Mouse (Mus musculus) gastrocnemius, adult 18-20 months (tissue): Measurements from ENCODE around the gene Coasy. TPM values are rescaled to one million over a fixed set of nuclear protein-coding genes. Genes with fewer than 3 reads are reported as not detected.

Source experiments
- DNase-seq: peaks from one replicate; pipeline ENCODE4 v3.0.0; 2021; ENCODE audit warnings: low spot score
- long read RNA-seq, 2 experiments: library from polyadenylated mRNA; stranded (forward); transcript quantifications; one replicate each; pipeline ENCODE4 v2.0.0; 2021
- total RNA-seq, 2 experiments: library from RNA; stranded (reverse); gene quantifications; 2 replicates each; pipeline ENCODE4 v1.2.3; 2021

Coasy gene
- total RNA-seq, result 1 to 10 TPM; 7.3 to 7.7 TPM
- long read RNA-seq, experiment 1, transcript Coasy-201 (10 exons, 2,138 nt), result major isoform, 14 of 20 reads
- long read RNA-seq, experiment 1, transcript Coasy-202 (9 exons, 2,386 nt), result minor isoform, 6 of 20 reads
- long read RNA-seq, experiment 1, partial matches to known transcripts, result 0 of 20 reads
- long read RNA-seq, experiment 1, other reads (novel, unspliced or antisense), result 0 of 20 reads
- long read RNA-seq, experiment 2, transcript Coasy-201 (10 exons, 2,138 nt), result major isoform, 10 of 17 reads
- long read RNA-seq, experiment 2, partial matches to known transcripts, result 1 of 17 reads
- long read RNA-seq, experiment 2, other reads (novel, unspliced or antisense), result 3 of 17 reads

DNA sequence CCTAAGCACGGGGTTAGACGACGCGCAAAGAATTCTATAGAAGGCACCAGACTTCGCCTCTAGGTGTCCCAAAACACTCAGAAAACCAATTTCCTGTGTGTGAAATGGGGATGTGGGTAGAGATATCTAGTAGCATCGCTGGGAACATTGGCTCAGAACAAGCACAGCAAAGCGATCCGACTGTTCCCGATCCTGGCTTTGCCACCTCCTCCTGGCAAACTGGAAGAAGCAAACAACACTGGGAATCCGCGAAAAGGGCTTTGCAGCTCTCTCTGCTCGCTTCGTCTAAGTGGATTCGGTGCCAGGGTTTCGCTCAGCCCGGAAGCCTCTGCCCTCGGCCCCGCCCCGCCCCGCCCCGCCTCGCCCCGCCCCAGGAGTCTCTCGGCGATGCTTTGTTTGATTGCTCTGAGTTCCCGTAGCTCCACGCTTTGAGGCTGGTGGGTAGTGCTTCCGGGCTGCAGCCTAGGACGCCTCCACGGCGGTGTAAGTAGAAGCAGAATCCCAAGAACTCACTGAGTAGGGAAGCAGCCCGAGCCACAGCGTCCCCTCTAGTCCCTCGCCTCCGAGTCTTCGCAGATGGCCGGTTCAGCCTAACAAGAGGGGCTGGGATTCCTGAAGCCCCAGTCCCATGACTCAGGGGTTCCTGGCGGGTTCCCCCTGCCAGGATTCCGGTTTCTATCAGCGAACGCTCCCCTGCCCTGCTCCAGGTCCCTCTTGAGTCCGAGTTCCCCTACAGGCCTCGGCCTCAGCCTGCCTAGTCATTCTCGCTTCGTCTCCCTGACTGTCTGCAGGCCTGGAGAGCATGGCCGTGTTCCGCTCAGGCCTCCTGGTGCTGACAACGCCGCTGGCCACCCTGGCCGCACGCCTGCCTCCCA is at the start of gene Coasy:
Gene Coasy (plus strand): TSS at position 358 of the 875 bp plus-strand sequence.
- DNase-seq, result peak; percentile 81

DNA sequence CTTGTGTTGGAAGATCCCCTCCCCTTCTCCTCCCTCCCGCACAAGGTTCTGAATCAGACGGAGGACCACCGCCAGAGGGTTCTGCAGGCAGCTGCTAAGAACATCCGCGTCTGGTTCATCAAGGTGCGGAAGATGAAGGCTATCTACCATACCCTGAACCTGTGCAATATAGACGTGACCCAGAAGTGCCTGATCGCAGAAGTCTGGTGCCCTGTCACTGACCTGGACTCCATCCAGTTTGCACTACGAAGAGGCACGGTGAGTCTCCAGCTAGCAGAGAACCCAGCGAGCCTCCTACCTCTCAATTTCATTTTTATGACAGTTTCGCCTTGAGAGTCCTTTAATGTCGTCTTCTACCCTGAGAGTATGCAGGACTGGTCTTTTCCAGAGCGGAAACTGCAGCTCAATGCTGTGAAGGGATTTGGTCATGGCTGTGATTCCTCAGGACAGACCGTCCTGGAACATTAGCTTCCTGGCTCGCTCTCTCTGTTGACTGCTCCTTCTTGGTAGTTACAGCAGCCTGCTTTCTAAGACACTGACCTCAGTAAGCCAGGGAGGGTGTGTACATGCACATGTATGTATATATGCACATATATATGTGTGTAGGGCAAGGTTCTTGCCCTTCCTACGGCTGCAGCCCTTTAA is 48.4 kb upstream of the Coasy start:
- peak; percentile 60 for DNase-seq

DNA sequence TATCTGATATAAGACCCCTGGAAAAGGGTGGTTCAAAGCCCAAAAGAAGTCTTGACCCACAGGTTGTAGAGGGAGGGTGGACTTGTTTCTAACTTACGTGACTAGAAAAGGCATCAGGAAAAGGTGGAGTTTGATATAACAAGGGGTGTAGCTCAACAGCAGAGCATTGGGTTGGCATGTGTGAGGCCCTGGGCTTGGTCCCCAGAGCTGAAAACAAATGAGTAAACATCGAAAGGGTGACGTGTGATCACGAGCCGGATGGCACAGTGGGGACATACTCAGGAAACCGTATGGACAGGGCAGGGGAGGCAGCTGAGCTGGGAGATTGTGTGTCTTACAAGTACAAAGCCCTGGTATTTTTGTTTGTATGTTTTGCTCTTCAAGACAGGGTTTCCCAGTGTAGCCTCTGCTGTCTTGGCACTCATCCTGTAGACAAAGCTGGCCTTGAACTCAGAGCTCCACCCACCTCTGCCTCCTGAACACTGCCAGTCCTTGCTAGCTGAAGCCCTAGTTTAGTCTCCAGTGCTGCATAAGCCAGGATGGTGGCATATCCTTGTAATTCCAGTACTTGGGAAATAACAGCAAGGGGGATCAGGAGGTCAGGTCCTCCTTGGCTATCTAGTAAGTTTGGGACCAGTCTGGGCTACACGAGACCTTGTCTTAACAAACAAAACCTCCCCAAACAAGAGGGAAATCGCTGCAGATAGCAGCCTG is 47.6 kb upstream of the Coasy start:
- no peak for DNase-seq

DNA sequence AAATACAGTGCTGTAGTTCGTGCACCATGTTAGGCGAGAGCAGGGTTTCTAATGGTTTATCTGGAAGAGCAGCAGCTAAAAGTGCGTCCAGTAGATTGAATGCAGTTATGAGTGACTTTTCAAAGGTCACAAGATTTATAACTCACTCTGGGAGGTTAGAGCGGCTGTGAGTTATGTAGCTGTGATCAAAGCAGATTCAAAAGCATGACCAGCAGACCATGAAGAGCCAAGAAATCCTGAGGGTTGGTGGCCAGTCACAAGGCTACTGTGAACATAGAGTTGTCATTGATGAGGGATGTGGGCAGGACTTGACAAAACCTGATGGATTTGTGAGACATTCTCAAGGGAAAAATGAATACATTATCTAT is 47.1 kb upstream of the Coasy start:
- no peak for DNase-seq

DNA sequence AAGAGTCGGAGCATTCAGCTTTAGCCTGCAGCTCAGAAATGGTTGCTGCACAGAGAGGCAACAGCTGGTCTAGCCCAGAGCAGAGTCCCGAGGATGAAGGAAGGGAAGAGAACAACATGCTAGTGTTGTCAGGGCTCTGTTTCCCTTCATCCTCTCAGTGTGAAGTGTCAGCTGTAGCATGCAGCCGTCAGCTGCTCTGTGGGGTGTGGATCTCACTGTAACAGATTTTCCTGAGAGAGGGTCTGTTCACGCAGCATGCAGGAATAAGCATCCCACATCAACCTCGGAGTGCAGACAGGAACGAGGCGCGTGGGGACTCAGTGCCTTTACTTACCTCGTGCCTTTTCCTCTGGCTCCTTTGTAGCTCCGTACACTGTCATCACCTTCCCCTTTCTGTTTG is 44.6 kb upstream of the Coasy start:
- no peak for DNase-seq

DNA sequence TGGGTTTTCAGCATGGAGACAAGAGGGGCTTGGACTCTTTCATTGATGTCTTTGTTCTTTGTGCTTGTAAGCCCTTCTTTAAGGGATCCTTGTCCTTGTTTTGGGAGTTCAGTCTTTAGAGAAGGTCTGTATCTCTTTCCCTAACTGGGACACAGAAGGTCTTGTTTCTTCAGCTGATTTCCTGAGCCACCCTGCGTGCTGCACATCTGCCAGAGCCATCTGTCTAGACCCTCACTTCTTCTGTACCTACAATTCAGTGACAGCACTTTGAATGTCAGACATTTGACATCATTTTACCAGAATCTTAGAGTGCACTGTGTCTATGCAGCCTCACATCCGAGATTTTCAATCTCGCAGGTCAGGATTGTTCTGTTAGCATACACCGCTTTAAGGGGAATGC is 36.5 kb upstream of the Coasy start:
- no peak for DNase-seq

DNA sequence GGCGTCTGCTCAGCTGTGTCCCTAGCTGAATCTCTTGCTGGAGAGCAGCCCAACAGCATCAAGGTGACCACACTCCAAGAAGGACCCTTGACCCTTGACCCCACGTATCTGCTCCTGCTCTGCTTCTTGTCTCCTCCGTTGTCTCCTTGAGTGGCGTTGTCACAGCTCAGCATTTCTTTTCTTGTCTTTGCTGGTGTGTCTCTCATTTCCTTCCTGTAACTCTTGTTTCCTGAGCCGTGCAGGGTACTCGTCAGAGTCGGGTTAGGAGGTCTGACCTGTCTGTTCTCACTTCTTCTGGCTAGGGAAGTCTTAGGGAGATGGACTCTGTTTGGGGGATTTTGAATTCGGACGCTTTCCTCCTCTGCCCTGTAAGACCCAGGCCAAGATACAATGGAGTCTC is 35.9 kb upstream of the Coasy start:
- no peak for DNase-seq

DNA sequence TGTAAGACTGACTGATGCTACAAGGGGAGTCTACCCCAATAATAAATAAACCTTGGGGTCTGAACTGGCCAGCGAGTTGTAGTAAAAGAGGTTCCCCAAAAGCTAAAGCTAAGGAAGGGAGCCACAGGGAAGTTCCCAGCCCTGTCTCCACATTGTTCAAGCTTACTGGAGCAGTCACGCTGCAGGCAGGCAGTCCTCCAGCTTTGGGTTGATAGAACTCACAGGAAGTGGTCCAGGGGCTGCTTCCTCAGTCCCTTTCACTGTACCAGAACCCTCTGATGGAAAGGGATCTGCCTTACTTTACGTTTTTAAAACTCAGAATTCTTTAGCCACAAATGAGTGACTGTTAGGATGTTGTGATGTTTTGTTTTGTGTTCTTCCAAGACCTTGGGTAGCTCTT is 34.9 kb upstream of the Coasy start:
- DNase-seq, result no peak

DNA sequence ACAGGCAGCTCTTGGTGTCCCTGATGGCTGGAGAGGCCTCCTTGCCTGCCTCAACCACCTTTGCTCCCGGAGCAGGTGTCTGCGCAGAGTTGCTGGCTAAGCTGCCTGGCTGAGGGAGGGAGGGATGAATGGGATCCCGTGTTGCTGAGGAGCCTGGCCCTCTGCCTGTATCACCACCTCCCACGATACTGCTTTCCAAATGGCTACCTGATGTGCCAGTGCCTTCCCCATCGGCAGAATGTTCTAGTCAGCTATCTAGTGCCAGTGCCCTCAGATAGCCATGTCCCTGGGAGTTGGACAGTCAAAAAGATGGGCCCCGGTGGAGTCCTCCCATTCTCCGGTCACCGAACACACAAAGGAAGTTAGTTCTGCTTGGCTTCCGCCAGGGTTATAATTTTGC is 32.0 kb upstream of the Coasy start:
- DNase-seq, result no peak

DNA sequence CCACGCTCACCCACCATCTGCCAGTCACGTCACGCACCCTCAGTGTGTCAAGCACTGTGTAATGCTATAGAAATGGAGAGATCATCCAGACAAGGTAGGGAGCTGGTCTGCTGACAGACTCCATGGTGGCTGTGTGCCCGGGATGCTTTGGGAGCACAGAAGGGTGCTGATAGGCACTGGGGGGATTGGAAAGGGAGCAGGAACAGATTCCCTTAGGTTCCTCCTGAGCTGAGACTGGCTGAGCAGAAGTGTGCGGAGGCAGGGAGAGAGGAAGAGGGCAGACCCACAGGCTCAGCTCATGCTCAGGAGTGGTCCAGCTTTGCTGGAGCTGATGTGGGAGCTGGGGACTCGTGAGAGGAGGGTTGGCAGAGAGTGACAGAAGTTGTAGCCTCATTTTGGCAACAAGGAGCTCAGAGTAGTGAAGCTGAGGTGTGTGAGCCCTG is 31.3 kb upstream of the Coasy start:
- no peak for DNase-seq

DNA sequence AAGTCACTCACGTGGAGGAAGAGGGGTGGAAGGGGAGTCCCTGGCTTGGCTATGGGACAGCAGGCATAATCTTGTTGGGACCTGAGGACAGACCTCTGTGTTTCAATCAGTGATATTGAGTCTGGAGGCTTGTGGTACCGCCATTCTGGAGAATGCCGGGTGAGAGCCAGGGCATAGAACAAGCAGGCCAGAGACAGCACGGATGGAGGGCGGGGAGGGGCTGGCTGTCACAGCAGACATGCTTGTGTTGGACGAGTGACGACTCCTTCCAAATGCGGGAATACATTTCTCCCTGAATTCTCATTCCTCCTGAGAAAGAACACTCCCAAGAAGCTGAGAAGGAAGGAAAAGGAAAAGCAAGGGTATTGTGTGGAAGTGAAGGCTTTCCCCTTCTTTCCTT is 30.7 kb upstream of the Coasy start:
- no peak for DNase-seq

DNA sequence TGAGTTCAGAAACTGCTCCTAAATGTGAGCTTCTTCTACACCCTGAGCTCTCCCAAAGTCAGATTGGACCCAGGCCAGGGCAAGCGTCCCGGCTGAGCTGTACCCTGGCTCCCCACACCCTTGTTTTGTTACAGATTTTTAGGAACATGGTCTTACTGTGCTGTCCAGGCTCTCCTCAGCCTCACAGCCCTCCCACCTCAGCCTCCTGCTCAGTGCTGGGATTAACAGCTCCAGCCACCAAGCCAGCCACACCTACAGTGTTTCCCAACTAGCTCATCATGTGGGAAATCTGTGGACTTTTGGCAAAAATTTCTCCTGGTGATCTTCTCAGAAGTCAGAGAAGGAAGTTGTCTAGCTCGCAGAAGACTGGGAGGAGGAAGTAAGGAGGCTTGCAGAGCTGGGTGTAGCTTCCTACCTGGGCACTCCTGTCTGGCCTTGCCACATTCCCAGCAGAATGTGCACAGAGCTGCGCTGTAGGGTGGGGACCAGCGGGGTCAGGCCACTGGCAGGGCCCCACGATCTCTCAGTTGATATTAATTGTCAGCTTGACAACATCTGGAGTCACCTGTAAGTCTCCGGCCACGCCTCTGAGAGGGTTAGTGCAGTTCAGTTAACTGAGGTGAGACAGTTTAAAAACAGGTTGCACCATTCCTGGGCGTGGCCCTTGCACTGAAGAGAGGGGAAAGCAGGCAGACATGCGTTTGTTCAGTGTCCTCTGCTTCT is 29.5 kb upstream of the Coasy start:
- DNase-seq, result peak; percentile 80

DNA sequence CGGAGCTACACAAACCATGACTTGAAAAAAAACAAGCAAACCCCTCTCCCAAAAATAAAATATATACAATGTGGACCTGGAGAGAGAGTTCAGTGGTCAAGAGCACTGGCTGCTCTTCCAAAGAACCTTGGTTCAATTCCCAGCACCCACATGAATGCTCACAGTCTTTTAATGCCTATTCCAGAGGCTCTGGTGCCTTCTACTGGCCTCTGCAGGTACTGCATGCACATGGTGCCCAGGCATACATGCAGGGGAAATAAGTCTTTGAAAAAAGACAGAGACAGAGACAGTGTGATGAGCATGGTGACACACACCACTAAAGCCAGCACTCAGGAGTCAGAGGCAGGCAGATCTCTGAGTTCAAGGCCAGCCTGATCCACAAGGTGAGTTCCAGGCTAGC is 28.4 kb upstream of the Coasy start:
- no peak for DNase-seq

DNA sequence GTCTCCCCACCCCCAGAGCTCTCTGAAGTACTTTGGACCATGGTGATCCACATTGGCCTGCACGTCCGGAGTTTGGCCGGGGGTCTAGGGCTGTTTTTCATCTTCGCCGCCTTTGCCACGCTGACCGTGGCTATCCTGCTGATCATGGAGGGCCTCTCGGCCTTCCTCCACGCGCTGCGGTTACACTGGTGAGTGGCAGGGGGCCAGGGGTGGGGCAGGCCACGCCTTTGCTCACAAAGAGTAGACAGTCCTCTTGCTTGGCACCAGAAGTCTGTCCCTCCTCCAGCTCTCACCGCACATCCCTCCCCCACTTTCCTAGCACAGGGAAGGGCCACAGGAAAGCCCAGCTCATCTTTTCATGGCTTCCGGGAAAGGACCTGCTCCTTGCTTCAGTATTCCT is 26.9 kb upstream of the Coasy start:
- no peak for DNase-seq

DNA sequence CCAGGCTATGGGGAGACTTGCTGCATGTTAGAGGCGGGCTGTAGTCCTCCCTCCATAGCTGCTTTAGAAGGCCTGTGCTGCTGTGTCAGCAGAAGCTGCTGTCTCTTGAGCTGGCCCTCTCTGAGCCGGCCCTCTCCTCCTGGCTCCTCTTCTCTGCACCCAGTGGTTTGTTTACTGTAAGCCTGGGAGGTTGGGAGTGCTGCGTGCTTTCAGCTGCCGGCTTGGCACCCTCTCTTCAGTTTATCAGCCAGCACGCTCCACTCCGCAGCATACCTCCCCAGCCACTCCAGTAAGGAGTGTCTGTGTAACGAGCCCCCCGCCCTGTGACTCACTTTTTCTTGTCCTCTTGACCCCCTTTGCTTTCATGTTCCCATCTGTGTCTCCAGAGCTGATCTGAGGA is 25.5 kb upstream of the Coasy start:
- DNase-seq, result peak; percentile 72

DNA sequence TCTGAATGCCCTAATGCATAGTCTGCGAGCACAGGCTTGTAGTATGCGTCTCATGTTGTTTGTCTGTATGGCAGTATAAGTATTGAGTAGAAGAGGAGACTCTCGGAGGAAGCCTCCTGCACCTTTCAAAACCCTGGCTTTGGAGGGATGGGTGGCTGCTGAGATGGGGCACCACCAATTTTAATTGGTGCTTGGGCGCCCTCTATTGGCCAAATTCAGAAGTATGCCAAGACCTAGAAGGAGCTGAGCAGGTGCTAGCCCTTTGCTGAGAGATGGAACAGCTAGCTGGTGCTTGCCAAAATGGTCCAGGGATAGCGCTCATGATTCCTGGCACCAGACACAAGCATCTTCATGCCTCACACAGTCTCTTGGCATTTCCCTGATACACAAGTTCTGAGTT is 24.5 kb upstream of the Coasy start:
- peak; percentile 94 for DNase-seq

DNA sequence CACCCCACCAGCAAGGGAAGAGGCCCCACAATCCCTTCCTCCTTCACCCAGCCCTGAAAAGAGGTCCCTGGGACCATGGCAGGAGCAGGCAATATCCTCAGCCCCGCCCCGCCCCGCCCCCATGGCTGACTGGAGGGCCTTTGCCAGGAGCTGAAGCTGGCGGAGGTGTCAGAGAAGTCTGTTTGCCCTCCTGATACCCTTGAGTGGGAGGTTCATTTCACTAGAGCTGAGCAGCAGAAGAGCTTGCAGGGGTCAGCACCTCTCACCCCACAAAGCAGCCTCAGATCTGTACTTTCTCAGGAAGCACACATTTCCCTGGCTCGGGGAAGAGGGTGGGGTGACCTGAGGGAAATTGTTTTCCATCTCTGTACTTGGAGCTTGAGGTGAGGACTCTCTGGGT is 23.6 kb upstream of the Coasy start:
- no peak for DNase-seq

DNA sequence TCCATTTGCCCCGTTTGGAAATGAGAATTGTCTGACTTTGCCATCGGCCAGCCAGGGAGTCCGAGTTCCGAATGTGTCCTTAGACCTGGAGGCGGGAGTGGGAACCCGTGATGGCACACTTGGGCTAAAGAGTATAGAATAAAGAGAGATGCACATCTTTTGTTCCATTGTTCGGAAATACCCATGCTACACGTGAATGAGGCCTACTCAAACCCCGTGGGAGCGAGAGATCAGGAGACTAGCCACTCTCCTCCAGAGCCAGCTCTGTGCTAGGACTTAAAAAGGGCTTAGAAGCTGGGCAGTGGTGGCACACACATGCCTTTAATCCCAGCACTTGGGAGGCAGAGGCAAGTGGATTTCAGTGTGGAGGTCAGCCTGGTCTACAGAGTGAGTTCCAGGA is 22.9 kb upstream of the Coasy start:
- DNase-seq, result no peak

DNA sequence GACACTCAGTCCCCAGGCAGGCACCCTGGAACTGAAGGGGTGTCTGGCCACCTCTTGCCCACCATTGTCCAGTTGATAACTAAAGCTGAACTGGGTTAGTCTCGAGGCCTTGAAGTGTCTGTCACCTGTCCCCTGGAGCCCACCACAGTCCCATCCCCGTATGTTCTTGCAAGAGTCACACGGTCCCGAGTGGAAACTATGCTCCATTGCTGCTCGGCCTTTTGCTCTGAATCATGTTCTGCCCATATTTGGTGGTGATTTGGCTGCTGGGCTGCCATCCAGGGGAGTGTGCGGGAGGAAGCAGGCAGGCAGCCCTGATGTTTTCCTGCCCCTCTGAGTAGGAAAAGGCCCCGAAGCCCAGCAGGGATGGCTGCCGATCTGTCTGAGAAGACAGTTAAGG is 22.2 kb upstream of the Coasy start:
- DNase-seq, result peak; percentile 64

DNA sequence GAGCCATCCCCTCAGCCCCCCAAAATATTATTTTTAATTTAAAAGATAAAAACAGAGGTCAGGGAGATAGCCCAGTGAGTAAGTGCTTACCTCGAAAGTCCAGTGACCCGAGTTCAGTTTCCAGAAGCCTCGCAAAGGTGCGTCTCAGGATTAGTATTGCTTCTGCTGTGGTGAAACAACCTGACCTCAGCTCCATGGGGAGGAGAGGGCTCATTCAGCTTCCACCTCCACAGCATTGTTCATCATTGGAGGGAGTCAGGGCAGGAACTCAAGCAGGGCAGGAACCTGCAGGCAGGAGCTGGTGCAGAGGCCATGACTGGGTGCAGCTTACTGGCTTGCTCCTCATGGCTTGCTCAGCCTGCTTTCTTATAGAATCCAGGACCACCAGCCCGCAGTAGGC is 21.3 kb upstream of the Coasy start:
- no peak for DNase-seq
